Mouse (Mus musculus): ENCODE results near the gene Cct3. TPM values are rescaled to one million over a fixed set of nuclear protein-coding genes. Genes with fewer than 3 reads are reported as not detected.
"Not testable (repeated sequence)": the region's sequence is repeated elsewhere in the genome, so short reads cannot be mapped to it uniquely, and the experiment has no call there.

The Cct3 gene
- polyA plus RNA-seq (2012; rRNA removed), result 337 and 373 TPM in 2 replicates

GRCm38 (mm10) chr3:88296561-88297318, at the start of gene Cct3, which contains the start of gene Tsacc:
Gene Cct3, plus strand, starts transcription at chr3:88297116.
Gene Tsacc, minus strand, starts transcription at chr3:88296999.
- peak; percentile 100 for DNase-seq (ENCODE audit: low read depth)
- TF ChIP-seq CTCF (IDR thresholded peaks at IDR 0.05; ENCODE audit: borderline replicate concordance, extremely low read depth, insufficient read depth, insufficient read length), result peak; percentile 36; the same call in 1 of the 2 replicates
- peak; percentile 56; the same call in 1 of the 2 replicates for TF ChIP-seq POLR2A (IDR thresholded peaks at IDR 0.05; ENCODE audit: borderline replicate concordance, extremely low read depth, insufficient read depth, insufficient read length, poor library complexity, severe bottlenecking)

GRCm38 (mm10) chr3:88247666-88248065, 49.2 kb upstream of the Cct3 start:
- no peak for DNase-seq (ENCODE audit: low read depth)
- no peak for TF ChIP-seq POLR2A (IDR thresholded peaks at IDR 0.05; ENCODE audit: borderline replicate concordance, extremely low read depth, insufficient read depth, insufficient read length, poor library complexity, severe bottlenecking)
- no peak for TF ChIP-seq CTCF (IDR thresholded peaks at IDR 0.05; ENCODE audit: borderline replicate concordance, extremely low read depth, insufficient read depth, insufficient read length)

DNA sequence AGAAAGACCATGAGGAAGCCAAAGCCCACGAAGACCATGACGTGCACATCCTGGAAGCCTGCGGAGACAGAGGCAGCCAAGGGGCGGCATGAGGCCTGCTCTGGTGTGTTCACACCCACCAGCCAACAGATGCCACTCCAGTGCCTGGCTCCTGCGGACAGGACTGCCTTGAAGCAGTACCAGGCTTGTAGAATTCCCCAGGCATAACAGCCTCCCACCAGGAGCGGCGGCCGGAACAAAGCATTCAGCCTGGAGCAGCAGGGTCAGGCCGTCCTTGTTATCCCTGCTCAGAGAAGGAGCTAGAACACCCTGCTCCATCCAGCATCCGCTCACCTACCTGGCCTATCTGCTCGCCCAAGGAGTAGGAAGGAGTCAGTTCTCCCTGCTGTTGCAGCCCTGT, 48.5 kb upstream of the Cct3 start:
- DNase-seq (ENCODE audit: low read depth), result no peak

GRCm38 (mm10) chr3:88252739-88253138, 44.2 kb upstream of the Cct3 start:
- no peak for DNase-seq (ENCODE audit: low read depth)
- TF ChIP-seq POLR2A (IDR thresholded peaks at IDR 0.05; ENCODE audit: borderline replicate concordance, extremely low read depth, insufficient read depth, insufficient read length, poor library complexity, severe bottlenecking), result no peak
- TF ChIP-seq CTCF (IDR thresholded peaks at IDR 0.05; ENCODE audit: borderline replicate concordance, extremely low read depth, insufficient read depth, insufficient read length), result no peak

More for the DNA sequence above, 48.5 kb upstream of the Cct3 start:
- TF ChIP-seq CTCF (IDR thresholded peaks at IDR 0.05; ENCODE audit: borderline replicate concordance, extremely low read depth, insufficient read depth, insufficient read length), result no peak
- TF ChIP-seq POLR2A (IDR thresholded peaks at IDR 0.05; ENCODE audit: borderline replicate concordance, extremely low read depth, insufficient read depth, insufficient read length, poor library complexity, severe bottlenecking), result no peak

- TF ChIP-seq CTCF (IDR thresholded peaks at IDR 0.05; ENCODE audit: borderline replicate concordance, extremely low read depth, insufficient read depth, insufficient read length), result no peak
- TF ChIP-seq POLR2A (IDR thresholded peaks at IDR 0.05; ENCODE audit: borderline replicate concordance, extremely low read depth, insufficient read depth, insufficient read length, poor library complexity, severe bottlenecking), result no peak
- DNase-seq (ENCODE audit: low read depth), result peak; percentile 12
Measured at GRCm38 (mm10) chr3:88254268-88254926, 42.5 kb upstream of the Cct3 start, which contains the start of gene Rhbg. Gene Rhbg, minus strand, starts transcription at chr3:88254709.

DNA sequence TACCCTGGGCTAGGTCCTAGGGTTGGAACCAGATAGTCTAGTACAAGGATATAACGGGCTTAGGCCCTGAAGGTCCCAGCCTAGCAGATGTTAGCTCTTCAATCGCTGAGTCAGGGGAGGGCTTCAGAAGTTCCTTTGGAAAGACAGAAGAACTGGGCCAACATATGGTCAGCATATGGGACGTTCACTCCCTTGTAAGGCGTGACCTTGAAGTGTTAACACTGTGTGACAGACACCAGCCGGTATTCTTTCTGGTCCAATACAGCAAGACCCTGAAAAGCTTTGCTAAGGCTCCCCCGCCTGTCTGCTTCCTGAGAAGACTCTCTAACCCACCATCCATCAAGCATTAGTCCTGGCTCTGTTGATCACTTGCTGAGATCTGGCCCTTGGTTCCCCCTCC, 41.0 kb upstream of the Cct3 start:
- TF ChIP-seq CTCF (IDR thresholded peaks at IDR 0.05; ENCODE audit: borderline replicate concordance, extremely low read depth, insufficient read depth, insufficient read length) (no peak), POLR2A (IDR thresholded peaks at IDR 0.05; ENCODE audit: borderline replicate concordance, extremely low read depth, insufficient read depth, insufficient read length, poor library complexity, severe bottlenecking) (no peak)
- peak; percentile 67 for DNase-seq (ENCODE audit: low read depth)

- DNase-seq (ENCODE audit: low read depth), result no peak
- TF ChIP-seq CTCF (IDR thresholded peaks at IDR 0.05; ENCODE audit: borderline replicate concordance, extremely low read depth, insufficient read depth, insufficient read length), result no peak
- no peak for TF ChIP-seq POLR2A (IDR thresholded peaks at IDR 0.05; ENCODE audit: borderline replicate concordance, extremely low read depth, insufficient read depth, insufficient read length, poor library complexity, severe bottlenecking)
Measured at GRCm38 (mm10) chr3:88256382-88256781, 40.5 kb upstream of the Cct3 start.

DNA sequence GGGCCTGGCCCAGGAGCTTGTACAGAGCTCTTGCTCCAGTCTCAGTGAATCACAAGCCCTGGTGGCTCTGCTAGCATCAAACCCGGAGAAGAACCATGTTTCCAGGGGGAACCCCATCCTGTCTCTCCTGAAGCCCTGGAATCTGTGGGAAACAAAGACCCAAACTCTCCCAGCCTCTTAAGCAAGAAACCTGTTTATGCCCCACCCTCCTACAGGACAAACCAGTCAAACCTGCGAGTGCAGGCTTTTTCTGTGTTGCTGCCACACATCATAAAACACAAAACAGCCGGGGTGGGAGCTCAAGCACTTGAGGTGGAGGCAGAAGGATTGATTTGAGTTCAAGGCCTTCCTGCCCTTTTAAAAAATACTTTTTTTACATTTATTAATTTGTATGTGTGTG, 34.6 kb upstream of the Cct3 start:
- no peak for TF ChIP-seq POLR2A (IDR thresholded peaks at IDR 0.05; ENCODE audit: borderline replicate concordance, extremely low read depth, insufficient read depth, insufficient read length, poor library complexity, severe bottlenecking)
- TF ChIP-seq CTCF (IDR thresholded peaks at IDR 0.05; ENCODE audit: borderline replicate concordance, extremely low read depth, insufficient read depth, insufficient read length), result no peak
- no peak for DNase-seq (ENCODE audit: low read depth)

DNA sequence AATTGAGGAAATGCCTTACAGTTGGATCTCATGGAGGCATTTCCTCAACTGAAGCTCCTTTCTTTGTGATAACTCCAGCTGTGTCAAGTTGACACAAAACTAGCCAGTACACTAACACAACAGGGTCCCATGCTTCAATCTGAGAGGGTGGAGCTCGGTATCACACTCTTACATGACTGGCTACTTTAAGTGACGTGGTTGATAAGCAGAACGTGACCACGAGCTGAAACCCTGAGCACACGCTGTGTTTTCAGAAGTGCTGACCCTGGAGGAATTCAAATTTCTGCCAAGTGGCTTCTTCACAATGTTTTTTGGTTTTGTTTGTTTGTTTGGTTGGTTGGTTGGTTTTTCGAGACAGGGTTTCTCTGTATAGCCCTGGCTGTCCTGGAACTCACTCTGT, 28.9 kb upstream of the Cct3 start:
- DNase-seq (ENCODE audit: low read depth), result not testable (repeated sequence)

GRCm38 (mm10) chr3:88268991-88269390, 27.9 kb upstream of the Cct3 start:
- TF ChIP-seq POLR2A (IDR thresholded peaks at IDR 0.05; ENCODE audit: borderline replicate concordance, extremely low read depth, insufficient read depth, insufficient read length, poor library complexity, severe bottlenecking) (no peak), CTCF (IDR thresholded peaks at IDR 0.05; ENCODE audit: borderline replicate concordance, extremely low read depth, insufficient read depth, insufficient read length) (no peak)
- DNase-seq (ENCODE audit: low read depth), result no peak

- DNase-seq (ENCODE audit: low read depth), result not testable (repeated sequence)
Measured at GRCm38 (mm10) chr3:88271298-88271697, 25.6 kb upstream of the Cct3 start.

DNA sequence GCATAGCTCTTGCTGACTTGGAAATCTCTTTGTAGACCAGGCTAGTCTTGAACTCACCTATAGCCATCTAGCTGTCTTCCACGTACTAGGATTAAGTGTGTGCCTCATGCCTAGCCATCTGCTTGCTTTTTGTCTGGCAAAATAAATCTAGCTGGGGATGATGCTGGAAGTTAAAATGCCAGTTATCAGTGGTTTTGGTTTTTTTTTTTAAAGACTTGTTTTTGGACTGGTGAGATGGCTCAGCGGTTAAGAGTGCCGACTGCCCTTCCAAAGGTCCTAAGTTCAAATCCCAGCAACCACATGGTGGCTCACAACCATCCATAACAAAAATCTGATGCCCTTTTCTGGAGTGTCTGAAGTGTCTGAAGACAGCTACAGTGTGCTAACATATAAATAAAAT, 25.1 kb upstream of the Cct3 start:
- DNase-seq (ENCODE audit: low read depth), result no peak
- no peak for TF ChIP-seq CTCF (IDR thresholded peaks at IDR 0.05; ENCODE audit: borderline replicate concordance, extremely low read depth, insufficient read depth, insufficient read length)
